Mouse (Mus musculus) erythroblast, embryonic 14.5 days (primary cell): ENCODE results near the gene Tmem176b. TPM values are rescaled to one million over a fixed set of nuclear protein-coding genes. Genes with fewer than 3 reads are reported as not detected.
"Not testable (repeated sequence)": the region's sequence is repeated elsewhere in the genome, so short reads cannot be mapped to it uniquely, and the experiment has no call there.

Source experiments
- H3K27me3 ChIP-seq: 2 replicates; pipeline ENCODE4 v1.6.1; 2012; ENCODE audit warnings: inconsistent platforms; ENCODE audit not compliant: control insufficient read depth
- H3K36me3 ChIP-seq: 2 replicates; pipeline ENCODE4 v1.6.1; 2012; ENCODE audit warnings: mild to moderate bottlenecking, inconsistent platforms; ENCODE audit not compliant: control insufficient read depth
- H3K4me1 ChIP-seq: 2 replicates; pipeline ENCODE4 v1.6.1; 2012; ENCODE audit warnings: inconsistent platforms; ENCODE audit not compliant: control insufficient read depth
- H3K4me3 ChIP-seq: replicated peaks from 2 replicates; pipeline ENCODE3; 2012; ENCODE audit warnings: moderate library complexity, mild to moderate bottlenecking, inconsistent platforms
- H3K9me3 ChIP-seq: 2 replicates; pipeline ENCODE4 v1.6.1; 2012; ENCODE audit warnings: low read length, inconsistent platforms, mixed read lengths; ENCODE audit not compliant: control insufficient read depth
- GATA1 ChIP-seq: IDR thresholded peaks from 2 replicates; pipeline ENCODE4 v1.6.1; 2012; ENCODE audit warnings: low read length, inconsistent platforms, mixed read lengths
- TAL1 ChIP-seq: IDR thresholded peaks from 3 replicates; pipeline ENCODE4 v1.6.1; 2012; ENCODE audit warnings: low read length, inconsistent platforms, mixed read lengths
- polyA plus RNA-seq: library from polyadenylated mRNA; stranded (reverse); fragments of >175 nt; gene quantifications from 2 replicates; pipeline ENCODE4 v1.2.3, GENCODE M21; 2012

Gene Tmem176b
- 0.10 and 0.18 TPM in 2 replicates for polyA plus RNA-seq

GRCm38 (mm10) chr6:48840973-48841625 lies at the start of gene Tmem176b:
Tmem176b (minus strand) TSS chr6:48841496.
- Histone ChIP-seq H3K9me3 (no peaks in the 10 kb centered on the region), H3K4me3 (peak within 1 kb of the TSS; percentile 52), H3K4me1 (no peaks in the 10 kb centered on the region)

GRCm38 (mm10) chr6:48876510-48877135 lies 35.3 kb upstream of the Tmem176b start:
- no peaks in the 10 kb centered on the region for H3K4me1 ChIP-seq
- H3K27me3 ChIP-seq: no peaks in the 10 kb centered on the region
- TF ChIP-seq TAL1 (no peak), GATA1 (no peak)
- no peaks in the 10 kb centered on the region for H3K36me3 ChIP-seq
- H3K9me3 ChIP-seq: no peaks in the 10 kb centered on the region
- H3K4me3 ChIP-seq: no peak overlapping the region

More at GRCm38 (mm10) chr6:48840973-48841625, at the start of gene Tmem176b:
- TF ChIP-seq TAL1: no peak
- no peak for TF ChIP-seq GATA1
- Histone ChIP-seq H3K27me3 (no peaks in the 10 kb centered on the region), H3K36me3 (no peaks in the 10 kb centered on the region; the same call in 1 of the 2 replicates)

- no peaks in the 10 kb centered on the region for H3K36me3 ChIP-seq
- TF ChIP-seq GATA1 (no peak), TAL1 (no peak)
- H3K27me3 ChIP-seq: no peaks in the 10 kb centered on the region
- H3K4me3 ChIP-seq: no peak overlapping the region
- no peaks in the 10 kb centered on the region for H3K4me1 ChIP-seq
- H3K9me3 ChIP-seq: no peaks in the 10 kb centered on the region
These were observed 34.2 kb upstream of the Tmem176b start for GRCm38 (mm10) chr6:48875515-48875914.

GRCm38 (mm10) chr6:48874576-48874975 lies 33.3 kb upstream of the Tmem176b start:
- H3K4me1 ChIP-seq: no peaks in the 10 kb centered on the region
- H3K36me3 ChIP-seq: no peaks in the 10 kb centered on the region
- H3K9me3 ChIP-seq: no peaks in the 10 kb centered on the region
- H3K4me3 ChIP-seq: no peak overlapping the region
- no peak for TF ChIP-seq GATA1
- TF ChIP-seq TAL1: no peak
- H3K27me3 ChIP-seq: no peaks in the 10 kb centered on the region

DNA sequence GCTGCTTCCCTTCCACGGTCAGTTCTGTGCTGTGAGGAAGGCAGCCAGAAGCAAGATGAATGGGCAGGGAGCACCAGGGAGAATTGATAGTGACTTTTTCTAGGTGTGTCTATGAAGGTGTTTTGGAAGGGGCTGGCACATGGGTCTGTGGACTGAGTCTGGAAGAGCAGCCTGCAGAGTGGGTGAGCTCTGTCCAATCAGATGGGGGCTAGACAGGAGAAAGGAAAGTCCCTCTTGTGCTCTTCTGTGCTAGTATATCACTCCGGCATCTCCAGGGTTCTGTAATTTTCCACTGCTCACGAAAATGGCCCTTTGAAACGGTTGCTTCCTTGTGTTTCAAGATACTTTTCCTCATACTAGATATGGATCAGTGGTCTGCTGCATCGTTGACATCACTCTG lies 31.3 kb upstream of the Tmem176b start, which contains the start of gene Aoc1:
Gene Aoc1 (plus strand): TSS at position 301 of the 400 bp plus-strand sequence.
- Histone ChIP-seq H3K27me3 (no peaks in the 10 kb centered on the region), H3K4me1 (no peaks in the 10 kb centered on the region), H3K4me3 (no peak within 1 kb of the TSS), H3K36me3 (no peaks in the 10 kb centered on the region), H3K9me3 (no peaks in the 10 kb centered on the region)
- TF ChIP-seq TAL1: no peak
- no peak for TF ChIP-seq GATA1

DNA sequence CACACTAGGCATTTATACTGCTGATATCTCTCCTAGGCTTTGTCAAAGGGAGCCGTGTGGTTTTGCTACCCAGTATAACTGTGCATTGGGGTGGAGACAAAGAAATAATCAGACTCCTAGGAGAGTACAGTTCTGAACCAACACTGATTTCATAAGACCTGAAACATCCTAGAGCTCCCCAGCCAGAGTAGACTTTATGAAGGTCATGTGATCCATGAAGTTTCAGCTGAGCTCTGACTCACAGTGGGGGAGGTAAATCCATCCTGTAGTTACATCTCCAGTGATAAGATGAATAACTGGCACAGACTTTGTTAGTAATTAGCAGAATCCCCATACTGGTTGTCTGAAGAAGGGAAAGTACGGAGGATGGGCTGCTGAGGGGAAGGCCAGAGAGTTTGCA lies 28.5 kb upstream of the Tmem176b start:
- Histone ChIP-seq H3K4me1 (no peaks in the 10 kb centered on the region), H3K4me3 (no peak overlapping the region), H3K27me3 (no peaks in the 10 kb centered on the region), H3K9me3 (no peaks in the 10 kb centered on the region), H3K36me3 (no peaks in the 10 kb centered on the region)
- TF ChIP-seq TAL1: no peak
- TF ChIP-seq GATA1: no peak

GRCm38 (mm10) chr6:48867158-48867557 lies 25.9 kb upstream of the Tmem176b start:
- Histone ChIP-seq H3K9me3 (no peaks in the 10 kb centered on the region), H3K4me3 (no peak overlapping the region), H3K36me3 (no peaks in the 10 kb centered on the region), H3K4me1 (no peaks in the 10 kb centered on the region), H3K27me3 (no peaks in the 10 kb centered on the region)
- TF ChIP-seq TAL1 (no peak), GATA1 (no peak)

GRCm38 (mm10) chr6:48866355-48866950 lies 25.2 kb upstream of the Tmem176b start:
- H3K27me3 ChIP-seq, H3K9me3 ChIP-seq, H3K4me1 ChIP-seq, H3K36me3 ChIP-seq, H3K4me3 ChIP-seq: not testable (repeated sequence)

- Histone ChIP-seq H3K9me3 (no peaks in the 10 kb centered on the region), H3K27me3 (no peaks in the 10 kb centered on the region)
- TF ChIP-seq GATA1 (no peak), TAL1 (no peak)
These were observed 24.0 kb upstream of the Tmem176b start for GRCm38 (mm10) chr6:48865152-48865745.

More at GRCm38 (mm10) chr6:48865152-48865745, 24.0 kb upstream of the Tmem176b start:
- Histone ChIP-seq H3K4me3 (no peak overlapping the region), H3K4me1 (no peaks in the 10 kb centered on the region), H3K36me3 (no peaks in the 10 kb centered on the region)
